Mouse (Mus musculus) erythroblast, embryonic 14.5 days (primary cell): ENCODE measurements around the gene Gm12166. TPM values are rescaled to one million over a fixed set of nuclear protein-coding genes. Genes with fewer than 3 reads are reported as not detected.

Experiments
- H3K27me3 ChIP-seq: 2 replicates; pipeline ENCODE4 v1.6.1; 2012; ENCODE audit warnings: inconsistent platforms; ENCODE audit not compliant: control insufficient read depth
- H3K36me3 ChIP-seq: 2 replicates; pipeline ENCODE4 v1.6.1; 2012; ENCODE audit warnings: mild to moderate bottlenecking, inconsistent platforms; ENCODE audit not compliant: control insufficient read depth
- H3K4me1 ChIP-seq: 2 replicates; pipeline ENCODE4 v1.6.1; 2012; ENCODE audit warnings: inconsistent platforms; ENCODE audit not compliant: control insufficient read depth
- H3K4me3 ChIP-seq: replicated peaks from 2 replicates; pipeline ENCODE3; 2012; ENCODE audit warnings: moderate library complexity, mild to moderate bottlenecking, inconsistent platforms
- H3K9me3 ChIP-seq: 2 replicates; pipeline ENCODE4 v1.6.1; 2012; ENCODE audit warnings: low read length, inconsistent platforms, mixed read lengths; ENCODE audit not compliant: control insufficient read depth
- GATA1 ChIP-seq: IDR thresholded peaks from 2 replicates; pipeline ENCODE4 v1.6.1; 2012; ENCODE audit warnings: low read length, inconsistent platforms, mixed read lengths
- TAL1 ChIP-seq: IDR thresholded peaks from 3 replicates; pipeline ENCODE4 v1.6.1; 2012; ENCODE audit warnings: low read length, inconsistent platforms, mixed read lengths
- polyA plus RNA-seq: library from polyadenylated mRNA; stranded (reverse); fragments of >175 nt; gene quantifications from 2 replicates; pipeline ENCODE4 v1.2.3, GENCODE M21; 2012

The Gm12166 gene
- polyA plus RNA-seq, 1 experiment, result 0.12 TPM

GRCm38 (mm10) chr11:46067371-46068060 lies 15.4 kb upstream of the Gm12166 start:
- Histone ChIP-seq H3K9me3 (no peaks in the 10 kb centered on the region), H3K4me1 (peaks cover 10% of the 10 kb centered on the region), H3K4me3 (no peak overlapping the region), H3K36me3 (no peaks in the 10 kb centered on the region), H3K27me3 (peaks cover 36% of the 10 kb centered on the region)
- TF ChIP-seq GATA1 (no peak), TAL1 (no peak)

DNA sequence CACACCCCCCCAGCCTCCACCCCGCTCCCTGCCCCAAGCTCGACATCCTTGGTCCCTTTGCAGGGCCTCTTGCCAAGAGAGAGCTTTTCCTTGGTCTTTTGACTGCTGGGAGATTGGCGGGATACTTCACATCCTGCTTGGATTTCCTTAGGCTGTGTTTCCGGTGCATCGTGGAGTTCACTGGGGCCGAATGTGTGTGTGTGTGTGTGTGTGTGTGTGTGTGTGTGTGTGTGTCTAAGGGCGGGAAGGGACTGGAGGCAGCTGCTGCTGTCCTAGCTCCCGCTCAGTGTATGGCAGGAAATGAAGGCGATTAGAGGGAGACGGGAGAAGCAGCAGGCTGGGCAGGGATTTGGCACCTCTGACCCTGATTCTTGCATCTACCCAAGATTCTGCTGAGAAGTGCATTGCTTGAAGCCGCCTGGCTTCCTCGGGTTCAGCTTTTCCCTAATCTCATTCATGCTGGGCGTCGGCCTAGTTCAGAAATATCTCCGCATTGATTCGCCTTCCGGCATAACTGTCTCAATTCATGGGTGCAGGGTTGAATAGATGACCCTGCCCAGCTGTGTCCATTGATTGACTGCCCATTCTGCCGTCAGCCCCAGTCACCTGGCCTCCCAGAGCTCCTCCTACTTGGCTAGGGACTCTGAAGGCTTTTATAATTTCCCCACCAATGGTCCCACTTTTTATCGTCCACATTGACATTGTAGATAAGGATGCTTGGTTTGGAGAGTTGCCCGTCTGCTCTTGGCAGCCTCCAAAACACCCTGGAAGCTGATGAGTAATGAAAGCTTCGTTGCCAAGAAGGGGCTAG lies 13.3 kb upstream of the Gm12166 start:
- no peaks in the 10 kb centered on the region for H3K9me3 ChIP-seq
- H3K4me1 ChIP-seq, result peaks cover 9% of the 10 kb centered on the region
- H3K36me3 ChIP-seq, result no peaks in the 10 kb centered on the region
- no peak for TF ChIP-seq GATA1
- TF ChIP-seq TAL1, result no peak
- peaks cover 52% of the 10 kb centered on the region for H3K27me3 ChIP-seq
- H3K4me3 ChIP-seq, result no peak overlapping the region

GRCm38 (mm10) chr11:46064767-46065166 lies 12.6 kb upstream of the Gm12166 start:
- Histone ChIP-seq H3K9me3 (no peaks in the 10 kb centered on the region), H3K4me1 (peaks cover 9% of the 10 kb centered on the region), H3K27me3 (peaks cover 58% of the 10 kb centered on the region), H3K4me3 (no peak overlapping the region), H3K36me3 (no peaks in the 10 kb centered on the region)
- no peak for TF ChIP-seq GATA1
- no peak for TF ChIP-seq TAL1

DNA sequence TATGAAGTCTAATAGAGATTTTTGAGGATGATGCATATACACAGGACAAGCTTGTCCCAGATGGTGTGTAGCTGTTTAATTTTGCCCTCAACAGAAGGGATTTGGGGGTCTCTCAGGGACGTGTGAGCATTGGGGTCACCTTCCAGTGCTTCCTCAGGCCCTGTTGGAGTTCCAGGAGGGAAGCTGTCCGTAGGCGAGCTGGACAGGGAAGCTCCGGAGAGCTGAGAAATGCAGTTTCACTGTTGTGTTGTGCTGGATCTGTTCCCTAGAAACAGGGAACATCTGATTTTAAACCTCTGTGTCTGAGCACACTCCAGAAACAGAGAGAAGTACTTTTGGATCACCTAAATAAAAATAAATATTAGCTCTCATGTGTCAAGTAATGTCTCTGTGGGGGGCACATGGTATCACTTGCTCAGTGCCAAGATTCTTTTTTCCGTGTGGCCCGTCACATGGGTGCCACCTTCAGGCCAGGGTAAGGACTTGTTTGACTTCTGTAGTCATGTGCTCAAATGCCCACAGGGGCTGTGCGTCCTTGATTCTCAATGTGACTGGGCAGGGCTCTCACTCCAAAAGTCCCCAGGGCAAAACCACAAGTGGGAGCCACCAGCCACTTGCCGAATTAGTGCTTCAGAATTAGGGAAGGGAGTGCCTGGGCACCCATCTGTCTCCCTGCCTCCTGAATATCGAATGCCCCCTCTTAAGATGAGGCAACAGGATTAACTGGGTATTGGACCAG lies 11.0 kb upstream of the Gm12166 start:
- no peak for TF ChIP-seq TAL1
- no peak for TF ChIP-seq GATA1
- H3K27me3 ChIP-seq, result peaks cover 71% of the 10 kb centered on the region
- H3K4me1 ChIP-seq, result peaks cover 9% of the 10 kb centered on the region
- no peak overlapping the region for H3K4me3 ChIP-seq
- H3K36me3 ChIP-seq, result no peaks in the 10 kb centered on the region
- no peaks in the 10 kb centered on the region for H3K9me3 ChIP-seq

- no peaks in the 10 kb centered on the region for H3K9me3 ChIP-seq
- no peaks in the 10 kb centered on the region for H3K36me3 ChIP-seq
- TF ChIP-seq GATA1, result no peak
- no peak for TF ChIP-seq TAL1
- peaks cover 77% of the 10 kb centered on the region for H3K27me3 ChIP-seq
- peaks cover 9% of the 10 kb centered on the region for H3K4me1 ChIP-seq
- H3K4me3 ChIP-seq, result no peak overlapping the region
Observed at GRCm38 (mm10) chr11:46062569-46062968, 10.4 kb upstream of the Gm12166 start.

DNA sequence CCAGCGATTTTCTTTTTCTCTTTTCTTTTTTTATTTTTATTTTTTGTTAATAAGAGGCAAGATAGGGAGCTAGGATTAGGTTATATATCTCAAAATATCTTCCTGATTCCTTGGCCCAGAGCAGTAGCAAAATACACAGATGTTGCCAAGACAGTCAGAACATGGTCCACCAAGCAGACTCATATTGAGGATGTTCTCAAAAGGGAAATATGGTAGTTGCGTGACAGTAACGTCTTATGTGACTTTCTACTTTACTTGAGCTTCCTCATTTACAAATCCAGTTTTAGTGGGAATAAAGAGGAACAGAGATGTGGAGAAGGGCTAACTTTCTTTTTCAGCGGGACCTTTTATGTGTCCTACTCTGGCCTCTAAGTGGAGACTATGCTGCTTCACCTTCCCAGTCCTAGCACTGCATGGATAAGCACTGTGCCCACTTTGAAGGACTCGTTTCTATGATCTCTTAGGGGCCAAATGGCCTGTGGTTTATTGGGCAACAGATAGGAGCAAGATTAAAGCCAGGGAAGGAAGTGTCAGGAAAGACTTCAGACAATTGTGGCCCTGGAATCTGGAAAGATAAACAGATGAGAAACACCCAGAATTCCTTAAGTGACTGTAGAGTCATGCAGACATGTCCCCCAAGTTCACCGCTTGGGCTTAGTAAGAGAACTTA lies 9.8 kb upstream of the Gm12166 start:
- Histone ChIP-seq H3K4me3 (no peak overlapping the region), H3K36me3 (no peaks in the 10 kb centered on the region), H3K4me1 (peaks cover 9% of the 10 kb centered on the region), H3K9me3 (no peaks in the 10 kb centered on the region; the same call in 1 of the 2 replicates), H3K27me3 (peaks cover 80% of the 10 kb centered on the region)
- no peak for TF ChIP-seq TAL1
- no peak for TF ChIP-seq GATA1

GRCm38 (mm10) chr11:46060651-46061020 lies 8.5 kb upstream of the Gm12166 start:
- Histone ChIP-seq H3K36me3 (no peaks in the 10 kb centered on the region), H3K4me1 (peaks cover 7% of the 10 kb centered on the region), H3K27me3 (peaks cover 86% of the 10 kb centered on the region), H3K4me3 (no peak overlapping the region), H3K9me3 (peaks cover 6% of the 10 kb centered on the region; the same call in 1 of the 2 replicates)
- no peak for TF ChIP-seq GATA1
- TF ChIP-seq TAL1, result no peak

GRCm38 (mm10) chr11:46059887-46060650 lies 7.9 kb upstream of the Gm12166 start:
- no peak for TF ChIP-seq GATA1
- TF ChIP-seq TAL1, result no peak
- H3K27me3 ChIP-seq, result peaks cover 86% of the 10 kb centered on the region
- H3K4me1 ChIP-seq, result peaks cover 3% of the 10 kb centered on the region
- H3K4me3 ChIP-seq, result no peak overlapping the region
- H3K36me3 ChIP-seq, result no peaks in the 10 kb centered on the region
- peaks cover 6% of the 10 kb centered on the region; the same call in 1 of the 2 replicates for H3K9me3 ChIP-seq
